Mouse (Mus musculus): ENCODE measurements around the gene Ncf2. TPM values are rescaled to one million over a fixed set of nuclear protein-coding genes. Genes with fewer than 3 reads are reported as not detected.
A peak's percentile ranks its signal among the peaks of the same experiment; 100 is the strongest.

Gene Ncf2
- total RNA-seq, 2 experiments from 2014 or later, result 3.4 to 5.6 TPM

DNA sequence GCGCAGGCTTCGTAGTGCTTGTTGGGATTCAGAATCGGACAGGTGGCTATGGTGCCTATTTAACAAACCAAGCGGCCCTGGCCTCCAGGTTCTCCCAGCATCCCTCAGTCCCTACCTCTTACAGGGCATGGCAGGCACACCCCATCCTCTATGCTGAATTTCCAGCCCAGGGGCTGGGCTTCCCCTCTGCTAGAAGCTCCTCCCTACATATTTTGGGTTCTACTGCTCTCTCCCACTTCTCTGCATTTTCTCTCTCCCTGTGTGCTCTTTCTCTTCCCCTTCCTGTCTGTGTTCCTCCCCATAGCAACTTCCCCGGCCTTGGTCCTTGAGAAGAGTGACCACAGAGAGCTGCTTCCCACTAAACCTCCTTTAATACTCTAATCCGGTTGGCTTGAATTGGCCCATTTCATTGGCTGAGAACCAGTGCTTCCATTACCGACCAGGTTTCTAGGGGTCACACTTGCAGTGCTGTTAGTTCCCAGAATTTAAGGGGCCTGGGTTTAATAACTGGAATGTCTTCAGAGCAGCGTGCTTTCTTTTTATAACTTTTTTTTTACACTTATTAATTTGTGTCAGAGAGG is 3.2 kb upstream of the Ncf2 start:
- DNase-seq, result peak in 1 of 2 experiments; percentile 37

DNA sequence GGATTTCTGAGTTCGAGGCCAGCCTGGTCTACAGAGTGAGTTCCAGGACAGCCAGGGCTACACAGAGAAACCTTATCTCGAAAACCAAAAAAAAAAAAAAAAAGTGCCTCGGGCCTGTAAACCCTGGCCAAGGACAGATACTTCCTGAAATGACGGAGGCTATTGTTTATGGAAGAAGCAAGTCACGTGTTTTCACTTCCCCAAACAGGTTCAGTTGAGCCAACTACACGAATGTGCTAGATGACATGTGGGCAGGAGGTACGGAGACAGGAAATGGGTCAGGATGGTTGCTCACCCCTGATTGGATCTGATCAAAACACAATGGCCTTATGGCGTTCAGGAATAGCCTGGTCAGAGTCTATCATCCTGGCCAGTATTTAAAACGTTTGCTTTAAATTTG is 1.9 kb upstream of the Ncf2 start:
- DNase-seq, result peak in 1 of 2 experiments; percentile 68

DNA sequence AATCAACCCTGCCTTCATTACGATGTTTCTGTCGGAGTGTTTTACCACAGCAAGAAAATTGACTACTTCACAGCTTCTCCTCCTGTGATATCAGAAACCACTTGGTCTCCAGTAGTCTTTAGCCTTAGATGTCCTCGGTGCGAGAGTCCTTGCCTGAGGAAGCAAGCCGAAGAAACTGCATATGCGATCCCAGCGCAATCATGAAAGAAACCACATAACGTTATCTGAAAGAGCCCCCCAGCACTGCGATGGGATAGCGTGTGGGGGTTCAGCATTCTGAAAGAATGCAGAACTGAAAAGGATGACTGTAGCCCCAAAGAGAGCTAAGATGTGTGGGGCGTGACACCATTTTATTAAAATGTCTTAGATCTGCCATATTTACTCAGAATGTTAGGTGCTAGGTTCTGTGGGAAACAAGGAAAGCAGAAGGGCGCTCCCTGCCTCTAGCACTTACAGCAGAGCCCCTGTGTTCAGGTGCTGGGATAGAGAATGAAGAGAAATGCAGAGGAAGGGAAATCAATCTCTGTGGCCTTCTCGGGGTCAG is 711 bp downstream of the Ncf2 start:
- no peak for DNase-seq

DNA sequence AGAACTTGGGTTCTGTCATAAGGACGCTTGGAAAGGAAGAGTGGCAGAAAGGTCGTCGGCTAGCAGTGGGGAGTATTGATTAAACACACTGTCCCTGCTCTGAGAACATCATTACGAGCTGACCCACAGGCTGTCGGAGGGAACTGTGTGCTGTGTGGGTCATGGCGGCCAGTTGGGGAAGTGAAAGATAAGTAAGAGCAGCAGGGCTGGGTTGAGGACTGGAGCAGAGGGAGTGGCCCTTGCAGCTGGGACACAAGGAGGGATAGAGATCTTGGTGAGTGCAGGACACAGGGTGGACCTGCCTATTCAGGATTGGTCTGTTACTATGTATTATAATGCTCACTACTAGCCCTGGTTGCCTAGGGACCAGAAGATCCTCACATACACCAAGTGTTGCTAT is 4.9 kb downstream of the Ncf2 start:
- DNase-seq, result peak in 1 of 2 experiments; percentile 34

DNA sequence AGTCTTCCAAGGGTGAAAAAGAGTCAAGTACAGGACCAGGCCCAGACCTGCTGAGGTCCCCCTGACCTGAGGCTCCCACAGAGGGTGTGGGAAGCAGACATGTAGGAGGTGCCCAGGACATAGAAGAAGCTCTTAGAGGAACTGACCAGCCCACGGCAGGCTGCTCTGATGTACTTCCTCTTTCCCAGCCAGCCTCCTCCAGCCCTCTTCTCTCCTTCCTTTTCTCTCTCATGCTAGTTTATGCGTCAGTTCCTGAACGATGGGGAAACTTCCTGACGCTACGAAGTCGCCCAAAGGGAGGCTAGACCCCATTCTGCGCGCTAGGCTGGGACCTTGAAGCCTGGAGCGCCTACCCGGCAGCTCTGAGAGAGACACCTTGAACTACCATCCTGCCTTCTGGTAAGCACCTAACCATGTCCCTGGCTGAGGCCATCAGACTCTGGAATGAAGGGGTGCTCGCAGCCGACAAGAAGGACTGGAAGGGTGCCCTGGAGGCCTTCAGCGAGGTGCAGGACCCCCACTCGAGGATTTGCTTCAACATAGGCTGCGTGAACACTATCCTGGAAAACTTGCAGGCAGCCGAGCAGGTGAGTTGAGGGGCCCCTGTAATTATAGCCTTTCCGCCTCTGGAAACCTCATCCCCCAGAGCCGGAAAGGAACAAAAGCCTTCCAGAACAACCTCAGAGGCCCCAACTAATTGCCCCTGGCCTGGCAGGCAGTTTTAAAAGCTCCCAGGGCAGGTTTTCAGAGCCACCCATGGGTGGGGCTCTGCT is 7.8 kb downstream of the Ncf2 start:
- DNase-seq, result peak in 1 of 2 experiments; percentile 59

DNA sequence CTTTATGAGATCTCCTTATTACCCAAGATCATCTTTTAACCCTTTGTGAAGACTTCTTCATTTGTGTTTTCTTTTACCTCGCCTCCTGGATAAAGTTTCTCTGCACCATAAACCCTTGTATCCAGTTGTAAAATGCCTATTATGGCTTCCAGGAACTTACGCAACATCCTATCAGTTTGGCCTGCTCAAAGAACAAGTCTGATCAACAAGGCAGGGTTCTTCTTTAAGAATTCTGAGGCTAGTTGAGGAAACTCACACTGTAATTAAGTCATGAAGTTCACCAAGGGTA is 8.3 kb downstream of the Ncf2 start:
- no peak for DNase-seq

DNA sequence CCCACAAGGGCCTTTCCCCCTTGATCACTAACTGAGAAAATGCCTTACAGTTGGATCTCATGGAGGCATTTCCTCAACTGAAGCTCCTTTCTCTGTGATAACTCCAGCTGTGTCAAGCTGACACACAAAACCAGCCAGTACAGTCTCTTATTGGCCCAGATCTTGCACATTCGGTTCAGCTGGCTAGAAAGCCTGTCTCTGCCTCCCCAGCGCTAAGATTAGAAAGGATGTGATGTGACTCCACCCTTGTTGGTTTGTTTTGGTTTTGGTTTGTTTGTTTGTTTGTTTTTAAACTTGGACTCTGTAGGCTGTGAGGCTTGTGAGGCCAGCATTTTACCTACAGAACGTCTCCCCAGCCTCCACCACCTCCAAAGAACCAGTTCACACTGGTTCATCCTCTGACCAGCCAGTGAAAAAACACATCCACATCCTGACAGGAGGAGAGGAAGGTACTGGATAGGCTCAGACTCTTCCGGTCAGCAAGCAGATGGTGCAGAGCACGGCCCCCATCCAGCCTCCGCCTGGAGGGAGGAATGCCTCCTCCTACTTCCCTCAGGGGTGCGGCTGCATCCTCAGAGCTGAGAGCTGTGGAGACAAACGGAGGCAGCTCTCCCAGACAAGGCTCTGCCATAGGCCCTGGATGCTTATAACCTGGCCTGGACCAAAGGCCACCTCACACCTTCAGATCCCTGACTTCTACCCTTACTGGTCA is 9.7 kb downstream of the Ncf2 start:
- DNase-seq, result peak; percentile 37 to 76

DNA sequence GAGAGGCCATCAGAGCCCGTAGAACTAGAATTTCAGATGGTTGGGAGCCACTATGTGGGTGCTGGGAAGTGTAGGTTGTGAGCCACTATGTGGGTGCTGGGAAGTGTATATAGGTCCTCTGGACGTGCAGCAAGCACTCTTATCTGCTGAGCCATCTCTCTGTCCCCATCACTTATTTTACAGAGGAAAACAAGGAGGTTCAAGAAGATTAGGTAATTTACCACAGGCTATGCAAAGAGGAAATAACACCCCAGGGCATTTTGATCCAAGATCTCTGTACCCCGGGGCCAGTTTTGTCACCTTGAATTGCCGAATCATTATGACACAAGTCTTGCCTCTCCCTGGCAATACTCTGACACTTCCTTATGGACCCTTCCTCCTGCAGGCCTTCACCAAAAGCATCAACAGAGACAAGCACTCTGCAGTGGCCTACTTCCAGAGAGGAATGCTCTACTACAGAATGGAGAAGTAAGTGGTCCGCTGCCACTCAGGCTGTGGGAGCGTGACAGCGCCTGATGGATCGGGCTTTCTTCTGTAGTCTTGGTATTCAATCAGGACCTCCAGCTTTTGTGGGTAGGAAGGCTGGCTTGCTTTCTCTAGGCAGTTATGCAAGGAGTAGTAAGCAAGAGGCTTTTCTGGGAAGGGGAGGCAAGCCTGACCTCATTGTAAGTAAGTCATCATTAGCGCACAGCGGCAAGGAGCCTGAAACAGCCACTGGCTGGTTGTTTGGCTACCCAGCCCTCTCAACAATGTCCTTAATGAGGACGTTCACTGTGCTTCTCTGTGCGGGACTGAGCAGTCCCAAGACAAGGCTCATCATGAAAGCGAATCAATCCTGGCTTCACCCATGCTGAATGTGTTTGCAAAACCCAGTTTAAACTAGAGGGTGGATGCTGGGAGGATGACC is 10.8 kb downstream of the Ncf2 start:
- DNase-seq, result no peak

DNA sequence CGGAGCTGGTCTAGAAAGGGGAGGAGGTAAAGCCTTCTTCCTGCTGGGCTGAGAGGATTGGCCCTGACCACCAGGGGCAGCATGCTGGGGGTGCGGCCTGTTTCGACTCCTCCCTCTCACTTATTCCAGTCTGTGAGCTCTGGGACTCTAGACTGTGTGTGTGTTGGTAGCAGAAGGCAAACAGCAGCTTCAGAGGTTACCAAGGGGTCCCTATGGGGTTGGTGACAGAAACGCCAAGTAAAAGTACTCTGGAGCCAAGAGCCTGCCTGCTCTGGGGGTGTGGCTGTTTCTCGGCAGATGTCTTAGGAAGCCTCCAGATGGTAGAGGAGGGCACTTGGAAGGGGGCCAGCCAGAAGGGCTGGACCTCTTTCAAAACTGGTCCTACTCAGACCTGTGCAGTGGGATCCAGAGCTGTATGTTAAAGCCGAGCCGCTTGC is 15.3 kb downstream of the Ncf2 start:
- DNase-seq, result peak in 1 of 2 experiments; percentile 28

DNA sequence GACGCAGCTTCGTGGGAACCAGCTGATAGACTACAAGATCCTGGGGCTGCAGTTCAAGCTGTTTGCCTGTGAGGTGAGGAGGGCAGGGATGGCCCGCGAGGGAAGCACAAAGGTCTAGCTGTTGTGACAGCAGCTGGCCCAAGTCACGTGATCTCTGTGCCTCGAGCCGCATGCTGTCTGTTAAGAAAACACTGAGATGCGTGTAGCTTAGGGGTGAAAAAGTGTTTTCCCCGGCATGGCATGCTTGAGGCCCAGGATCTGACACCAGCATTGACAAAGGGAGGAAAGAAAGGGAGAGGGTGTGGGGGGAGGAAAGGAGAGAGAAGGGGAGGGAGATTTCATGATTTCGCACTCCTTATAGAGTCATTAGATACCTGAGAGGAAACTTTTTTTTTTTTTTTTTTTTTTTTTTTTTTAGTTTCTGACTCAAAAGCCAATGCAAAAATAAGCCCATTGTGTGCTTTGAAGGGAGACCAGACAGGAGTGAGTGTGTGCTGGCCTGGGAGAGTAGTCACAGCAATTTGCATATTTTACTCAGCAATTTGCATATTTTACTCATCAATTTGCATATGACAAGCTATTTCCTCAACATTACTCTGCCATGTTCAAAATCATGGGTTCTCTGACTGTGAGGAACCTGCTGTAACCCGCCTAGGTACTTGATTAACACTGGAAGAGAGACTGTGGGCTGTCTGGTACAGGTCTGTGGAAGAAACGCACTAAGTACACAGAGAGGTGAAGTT is 17.2 kb downstream of the Ncf2 start:
- no peak for DNase-seq

DNA sequence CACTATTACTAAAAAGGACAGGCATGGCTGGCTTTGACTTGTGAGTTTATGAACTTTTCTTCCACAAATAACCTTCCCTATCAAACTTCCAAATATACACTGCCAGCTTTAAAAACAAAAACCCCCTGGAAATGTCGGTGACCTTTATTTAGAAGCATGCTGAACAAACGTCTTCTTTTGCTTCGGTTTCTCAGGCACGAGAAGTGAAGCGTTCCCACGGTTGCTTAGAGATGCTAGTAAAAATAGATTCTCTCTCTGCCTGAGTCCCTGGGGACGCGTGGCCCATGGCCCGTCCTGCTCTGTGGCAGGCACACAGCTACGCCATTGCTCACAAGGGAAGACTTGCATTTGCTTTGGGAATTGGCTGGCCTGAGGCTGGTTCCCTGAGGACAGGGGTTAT is 17.8 kb downstream of the Ncf2 start:
- DNase-seq, result peak; percentile 53 to 80

DNA sequence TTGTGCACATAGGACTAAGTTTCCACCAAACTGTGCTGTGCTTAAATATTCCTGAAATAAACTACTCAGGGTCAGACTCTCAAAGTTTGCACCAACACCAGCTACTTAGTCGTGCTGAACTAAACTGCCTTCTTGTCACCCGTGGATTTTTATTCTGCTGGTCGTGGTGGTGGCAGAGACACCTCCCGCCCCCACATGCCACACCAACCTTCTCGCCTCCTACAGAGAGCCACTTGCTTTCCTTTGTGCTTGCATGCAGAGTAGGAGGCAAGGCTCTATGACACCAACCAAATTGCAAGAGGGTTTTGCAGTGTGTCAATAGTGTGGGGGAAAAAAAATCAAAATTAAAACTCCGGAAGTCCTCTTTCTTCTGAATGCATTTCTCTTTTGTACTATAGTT is 19.6 kb downstream of the Ncf2 start:
- DNase-seq, result no peak

DNA sequence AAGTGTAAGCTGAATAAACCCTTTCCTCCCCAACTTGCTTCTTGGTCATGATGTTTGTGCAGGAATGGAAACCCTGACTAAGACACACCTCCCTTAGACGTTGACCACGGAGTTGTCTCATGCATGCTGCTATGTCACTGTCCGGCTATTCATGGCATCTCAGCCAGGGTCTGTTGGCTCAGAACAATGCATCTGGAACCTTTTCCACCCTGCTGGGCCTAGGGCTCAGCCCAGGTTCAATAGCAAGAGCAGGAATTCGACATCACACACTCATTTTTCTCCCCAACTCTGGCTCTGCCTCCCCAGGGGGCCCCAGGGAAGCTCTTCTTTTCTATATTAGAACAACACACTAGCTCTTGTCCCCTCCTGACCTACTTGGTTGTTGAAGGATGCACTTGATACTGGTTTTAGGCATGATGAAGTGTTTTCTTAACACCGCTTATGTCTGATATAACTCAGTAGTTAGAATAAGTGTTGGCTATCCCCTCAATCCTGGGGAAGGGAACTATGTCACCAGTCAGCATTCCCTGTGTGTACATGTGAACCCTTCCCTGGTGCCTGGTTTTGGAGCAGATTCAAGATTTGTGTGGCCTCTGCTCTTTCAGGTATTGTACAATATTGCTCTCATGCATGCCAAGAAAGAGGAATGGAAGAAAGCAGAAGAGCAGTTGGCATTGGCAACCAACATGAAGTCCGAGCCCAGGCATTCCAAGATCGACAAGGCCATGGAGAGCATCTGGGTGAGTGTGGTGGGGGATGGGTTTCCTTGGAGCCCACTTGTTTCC is 21.1 kb downstream of the Ncf2 start:
- no peak for DNase-seq

DNA sequence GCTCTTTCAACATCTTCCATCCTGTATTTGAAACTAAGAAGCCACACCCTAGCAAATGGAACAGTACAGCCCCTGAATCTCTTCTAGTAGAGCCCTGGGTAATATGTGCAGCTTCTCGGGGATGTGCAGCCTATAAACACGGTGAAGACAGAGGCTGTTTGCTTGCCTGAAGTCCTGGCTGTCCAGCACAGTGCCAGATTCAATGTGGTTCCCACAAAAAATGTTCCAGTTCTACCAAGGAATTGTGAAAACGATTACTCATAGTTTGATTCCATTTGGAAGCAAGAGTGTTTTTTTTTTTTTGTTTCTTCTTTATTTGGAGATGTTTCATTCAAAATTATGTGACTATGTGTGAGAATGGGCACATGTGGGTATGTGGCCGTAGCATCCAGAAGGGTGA is 21.8 kb downstream of the Ncf2 start:
- DNase-seq, result no peak

DNA sequence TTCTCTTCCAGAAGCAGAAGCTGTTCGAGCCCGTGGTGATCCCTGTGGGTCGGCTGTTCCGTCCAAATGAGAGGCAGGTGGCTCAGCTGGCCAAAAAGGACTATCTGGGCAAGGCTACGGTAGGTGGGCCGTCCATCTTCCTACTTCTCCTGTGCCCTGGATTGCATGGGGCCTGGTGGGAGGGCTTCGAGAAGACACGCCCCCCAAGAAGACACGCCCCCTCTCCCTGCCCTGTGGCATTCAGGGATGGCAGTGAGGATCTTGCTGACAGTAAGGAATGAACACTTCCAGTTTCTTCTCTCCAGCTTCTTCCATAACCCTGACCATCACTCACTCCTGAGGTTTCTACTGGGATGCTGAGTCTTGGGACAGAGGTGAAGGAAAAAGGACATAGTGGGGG is 24.2 kb downstream of the Ncf2 start:
- no peak for DNase-seq

DNA sequence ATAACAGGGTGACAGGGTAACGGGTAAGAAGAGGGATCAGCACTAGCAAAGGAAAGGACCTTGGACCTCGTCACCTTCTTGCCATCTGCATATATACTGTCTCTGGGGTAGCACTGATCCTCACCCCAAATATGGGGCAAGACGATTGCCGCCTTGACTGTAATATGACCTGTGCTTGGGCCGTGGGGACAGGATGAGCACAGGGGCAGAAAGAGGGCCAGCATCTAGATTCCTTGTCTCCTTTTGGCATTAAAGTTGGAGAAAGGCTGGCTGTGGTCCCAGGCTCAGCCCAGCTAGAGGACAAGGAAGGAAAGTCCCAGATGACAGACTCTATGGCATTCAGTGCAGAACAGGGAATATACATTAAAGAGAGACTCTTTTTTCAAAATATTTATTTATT is 26.5 kb downstream of the Ncf2 start:
- no peak for DNase-seq

DNA sequence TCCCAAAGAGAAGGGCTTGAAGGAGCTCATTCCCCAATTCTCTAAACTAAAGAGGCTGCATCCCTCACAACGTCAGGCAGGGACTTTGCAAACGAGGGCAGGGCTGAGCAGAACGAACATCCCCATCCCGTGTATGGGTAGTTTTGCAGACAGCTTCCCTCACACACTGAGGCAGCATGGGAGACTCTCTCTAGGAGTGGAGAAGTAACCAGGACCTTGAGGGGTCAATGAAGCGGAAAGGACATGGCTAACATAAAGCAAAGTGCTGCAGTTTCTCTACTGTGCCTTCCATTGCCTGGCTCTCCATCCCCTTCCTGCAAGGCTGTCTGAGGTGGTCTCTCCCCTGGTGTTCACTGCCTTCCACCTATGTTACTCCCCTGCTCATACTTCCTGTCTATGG is 28.2 kb downstream of the Ncf2 start:
- DNase-seq, result no peak

DNA sequence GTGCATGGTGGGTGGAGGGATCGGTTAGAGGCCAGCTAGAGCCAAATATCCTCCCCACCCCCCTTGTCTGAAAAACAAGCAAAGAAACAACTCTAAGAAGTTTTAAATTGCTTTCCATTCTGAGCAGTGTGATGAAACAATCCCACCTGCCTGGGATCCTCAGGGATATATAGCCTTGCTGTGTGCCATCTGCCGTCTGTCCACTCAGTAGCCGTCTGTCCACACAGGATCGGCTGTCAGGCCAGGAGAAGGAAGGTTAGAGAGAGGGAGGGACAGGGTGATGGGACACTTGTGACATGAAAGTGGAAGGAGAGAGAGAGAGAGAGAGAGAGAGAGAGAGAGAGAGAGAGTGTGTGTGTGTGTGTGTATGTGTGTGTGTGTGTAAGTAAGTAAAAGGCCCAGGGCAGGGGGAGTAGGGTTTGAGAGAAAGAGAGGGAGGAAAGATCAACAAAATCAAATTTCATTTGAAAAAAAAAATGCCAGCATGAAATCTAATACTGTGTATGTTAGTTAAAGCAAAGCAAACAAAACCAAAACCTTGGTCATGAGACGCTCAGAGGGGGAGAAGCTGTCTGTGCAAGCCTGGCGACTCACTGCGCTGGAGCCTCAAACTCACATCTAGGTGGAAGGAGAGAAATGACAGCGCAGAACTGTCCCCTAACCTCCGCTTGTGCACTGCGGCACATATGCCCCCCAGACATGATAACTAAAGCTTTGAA is 28.8 kb downstream of the Ncf2 start:
- no peak for DNase-seq

DNA sequence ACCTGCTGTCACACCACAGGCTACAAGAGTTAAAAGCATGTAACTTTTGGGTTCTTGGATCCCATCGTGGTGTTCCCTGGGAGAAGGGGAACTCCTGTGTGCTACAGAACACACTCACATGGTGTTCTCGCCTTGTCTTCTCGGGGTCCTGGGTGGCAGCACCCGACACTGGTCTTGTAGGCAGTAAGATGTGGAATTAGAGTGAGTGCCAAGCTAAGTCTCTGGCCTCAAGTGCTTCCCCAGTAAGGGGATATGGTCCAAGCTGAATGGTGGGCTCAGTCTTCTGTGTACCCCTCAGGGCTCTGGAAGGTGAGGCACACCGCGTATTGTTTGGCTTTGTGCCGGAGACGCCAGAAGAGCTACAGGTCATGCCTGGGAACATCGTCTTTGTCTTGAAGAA is 30.1 kb downstream of the Ncf2 start:
- no peak for DNase-seq

DNA sequence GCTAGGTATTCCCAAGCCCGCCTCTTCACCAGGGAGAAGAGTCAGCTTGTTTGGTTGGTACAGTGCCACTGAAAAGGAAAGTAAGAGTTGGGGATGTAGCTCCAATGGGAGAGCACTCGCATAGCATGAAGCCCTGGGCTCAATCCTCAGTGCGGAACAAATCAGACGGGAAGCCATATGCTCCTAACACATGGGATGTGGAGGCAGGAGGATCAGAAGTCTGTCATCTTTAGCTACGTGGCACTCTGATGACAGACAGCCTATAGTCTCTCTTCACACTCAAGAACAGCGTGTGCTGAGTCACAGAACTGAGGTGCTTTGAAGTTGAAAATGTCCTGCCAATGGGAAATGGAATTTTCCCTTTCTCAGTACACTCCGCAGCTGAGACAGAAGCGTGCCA is 31.0 kb downstream of the Ncf2 start:
- no peak for DNase-seq

Measured in heart, adult 18-20 months (tissue).